Mouse (Mus musculus): ENCODE results near the gene Gm36028. TPM values are rescaled to one million over a fixed set of nuclear protein-coding genes. Genes with fewer than 3 reads are reported as not detected.

The Gm36028 gene
- polyA plus RNA-seq, 1 experiment from 2014 or later: 4.9 TPM

DNA sequence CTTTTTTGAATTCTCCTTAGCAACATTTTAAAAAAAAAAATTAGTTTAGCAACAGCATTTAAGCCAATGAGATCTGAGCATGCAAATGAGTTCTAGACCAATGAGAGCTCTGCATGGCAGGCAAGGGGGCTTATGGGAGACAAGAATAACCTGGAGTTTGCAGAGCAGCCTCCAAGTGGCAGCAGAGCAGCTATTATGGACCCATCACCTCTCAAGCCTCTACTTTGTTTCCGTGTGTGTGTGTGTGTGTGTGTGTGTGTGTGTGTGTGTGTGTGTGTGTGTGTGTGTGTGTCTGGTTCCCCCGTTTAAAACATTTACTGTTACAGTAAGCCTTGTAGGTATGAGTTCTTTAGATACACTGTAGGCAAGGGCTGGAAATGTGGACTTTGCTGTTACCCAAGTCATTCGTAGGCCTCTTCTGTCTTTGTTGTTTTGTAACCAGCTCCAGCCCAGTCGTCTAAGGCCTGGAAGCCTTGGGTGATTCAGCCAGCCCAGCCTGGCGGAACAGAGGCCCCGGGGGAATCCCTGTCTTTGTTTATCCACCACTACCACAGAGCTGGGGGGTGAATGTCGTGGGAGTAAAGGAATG is 46.5 kb downstream of the Gm36028 start:
- peak overlapping the region; percentile 51 to 83 for H3K27ac ChIP-seq (replicated peaks in 1 of 2; ENCODE audit: control insufficient read depth in 1 of 2, insufficient read depth in 1 of 2, low read depth in 2 of 2, low read length in 2 of 2)
- no peaks in the 10 kb centered on the region for H3K27me3 ChIP-seq (ENCODE audit: control insufficient read depth, insufficient read depth, low read length)
- no peak overlapping the region; the same call in 1 of the 2 replicates for H3K9ac ChIP-seq (ENCODE audit: low read length)
- H3K4me3 ChIP-seq (ENCODE audit: control insufficient read depth in 1 of 2, insufficient read depth in 1 of 2, low read depth in 1 of 2, low read length in 2 of 2): no peak overlapping the region
- peaks cover 16 to 33% of the 10 kb centered on the region in 2 experiments for H3K4me1 ChIP-seq (ENCODE audit: control insufficient read depth in 2 of 2, insufficient read depth in 2 of 2, low read length in 2 of 2)
- WGBS: 25% methylated on average over 7 of the region's 7 CpGs
- H3K36me3 ChIP-seq (ENCODE audit: control insufficient read depth, insufficient read depth, low read length): peaks cover 52% of the 10 kb centered on the region
- no peaks in the 10 kb centered on the region for H3K9me3 ChIP-seq (ENCODE audit: control insufficient read depth, low read length)
- H3K4me2 ChIP-seq (ENCODE audit: low read length): no peak overlapping the region
- ATAC-seq (ENCODE audit: insufficient number of reproducible peaks, insufficient read depth, low FRiP score, low read depth): peak; percentile 86

DNA sequence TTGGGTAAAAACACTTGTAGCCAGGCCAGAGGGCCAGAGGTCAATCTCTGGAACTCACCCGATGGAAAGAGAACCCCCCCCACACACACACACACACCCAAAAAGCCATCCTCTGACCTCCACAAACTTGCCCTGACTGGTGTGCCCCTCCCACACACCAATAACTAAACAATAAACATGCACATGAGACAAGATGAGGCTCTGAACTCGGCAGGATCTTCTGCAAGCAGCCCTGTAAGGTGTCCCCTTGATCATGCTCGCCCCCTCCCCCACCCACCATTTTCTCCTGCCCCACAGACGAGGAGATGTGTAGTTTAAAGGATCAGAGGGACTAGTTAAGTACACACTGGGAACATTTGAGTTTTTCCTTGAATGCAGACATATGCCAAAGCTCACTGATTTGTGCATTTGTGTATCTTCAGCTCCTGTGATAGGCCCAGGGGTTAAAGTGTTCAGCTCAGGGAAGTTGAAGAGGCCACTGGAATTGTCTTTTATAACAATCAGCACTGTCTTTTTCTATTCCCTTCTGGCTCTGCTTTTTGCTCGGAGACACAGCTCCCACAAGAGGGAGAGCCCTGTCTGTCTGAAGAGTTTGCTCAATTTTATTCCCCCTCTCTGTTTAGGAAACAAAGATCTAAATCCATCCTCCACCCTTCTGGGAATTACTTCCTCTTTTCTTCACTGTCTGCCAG is 47.1 kb downstream of the Gm36028 start:
- no peak for ATAC-seq (ENCODE audit: insufficient number of reproducible peaks, insufficient read depth, low FRiP score, low read depth)
- 50% methylated on average over 5 of the region's 5 CpGs for WGBS
- no peak overlapping the region for H3K4me2 ChIP-seq (ENCODE audit: low read length)
- H3K27ac ChIP-seq (replicated peaks in 1 of 2; ENCODE audit: control insufficient read depth in 1 of 2, insufficient read depth in 1 of 2, low read depth in 2 of 2, low read length in 2 of 2): peak overlapping the region; percentile 8 to 83; a peak in 3 of 4 replicates
- H3K4me1 ChIP-seq (ENCODE audit: control insufficient read depth in 2 of 2, insufficient read depth in 2 of 2, low read length in 2 of 2): peaks cover 22 to 40% of the 10 kb centered on the region in 2 experiments
- H3K27me3 ChIP-seq (ENCODE audit: control insufficient read depth, insufficient read depth, low read length): no peaks in the 10 kb centered on the region
- no peak overlapping the region for H3K4me3 ChIP-seq (ENCODE audit: control insufficient read depth in 1 of 2, insufficient read depth in 1 of 2, low read depth in 1 of 2, low read length in 2 of 2)
- no peaks in the 10 kb centered on the region for H3K9me3 ChIP-seq (ENCODE audit: control insufficient read depth, low read length)
- H3K36me3 ChIP-seq (ENCODE audit: control insufficient read depth, insufficient read depth, low read length): peaks cover 45% of the 10 kb centered on the region
- H3K9ac ChIP-seq (ENCODE audit: low read length): no peak overlapping the region

DNA sequence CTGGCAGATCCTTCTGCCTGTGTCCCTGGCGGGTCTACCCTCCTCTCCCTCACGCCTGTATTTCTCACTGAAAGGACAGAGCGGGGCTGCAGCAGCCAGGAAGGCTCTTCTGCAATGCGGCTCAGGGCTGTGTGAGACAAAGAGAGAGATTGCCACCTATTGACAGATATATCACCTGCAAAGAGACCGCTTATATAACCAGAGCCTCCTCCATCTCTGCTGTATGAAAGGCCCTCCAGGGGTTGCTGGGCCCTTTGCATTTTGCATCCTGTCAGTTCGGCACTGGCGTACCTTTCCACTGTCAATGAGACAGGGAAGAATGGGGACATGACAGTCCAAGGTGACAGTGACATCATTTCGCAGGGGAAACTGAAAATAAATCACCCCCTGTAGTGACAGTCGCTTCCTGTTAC is 48.5 kb downstream of the Gm36028 start:
- 23% methylated on average over 9 of the region's 9 CpGs for WGBS
- Histone ChIP-seq H3K9ac (ENCODE audit: low read length) (peak overlapping the region; percentile 60), H3K36me3 (ENCODE audit: control insufficient read depth, insufficient read depth, low read length) (peaks cover 39% of the 10 kb centered on the region), H3K27ac (replicated peaks in 1 of 2; ENCODE audit: control insufficient read depth in 1 of 2, insufficient read depth in 1 of 2, low read depth in 2 of 2, low read length in 2 of 2) (peak overlapping the region; percentile 83 to 88), H3K4me1 (ENCODE audit: control insufficient read depth in 2 of 2, insufficient read depth in 2 of 2, low read length in 2 of 2) (peaks cover 24 to 51% of the 10 kb centered on the region in 2 experiments), H3K27me3 (ENCODE audit: control insufficient read depth, insufficient read depth, low read length) (no peaks in the 10 kb centered on the region), H3K9me3 (ENCODE audit: control insufficient read depth, low read length) (no peaks in the 10 kb centered on the region), H3K4me3 (ENCODE audit: control insufficient read depth in 1 of 2, insufficient read depth in 1 of 2, low read depth in 1 of 2, low read length in 2 of 2) (no peak overlapping the region), H3K4me2 (ENCODE audit: low read length) (peak overlapping the region; percentile 22)
- ATAC-seq (ENCODE audit: insufficient number of reproducible peaks, insufficient read depth, low FRiP score, low read depth): no peak; the same call in 1 of the 2 replicates

DNA sequence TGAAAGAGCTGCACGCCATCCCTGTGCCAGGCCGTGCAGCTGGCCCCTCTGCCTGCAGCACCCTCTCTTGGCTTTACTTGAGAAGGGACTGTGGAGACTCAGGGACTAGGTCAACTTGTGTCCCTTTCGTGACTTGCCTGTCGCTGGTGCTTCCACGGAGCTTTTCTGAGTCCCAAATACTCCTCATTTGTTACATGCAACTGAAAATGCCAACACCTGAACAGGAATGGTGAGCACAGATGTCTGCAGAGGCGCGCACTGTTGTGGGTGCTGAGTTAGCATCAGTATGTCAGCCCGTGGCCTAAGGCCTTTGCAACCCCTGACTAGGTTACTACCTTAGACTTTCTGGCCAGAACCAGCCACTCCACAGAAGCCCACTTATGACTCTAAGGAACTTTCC is 49.1 kb downstream of the Gm36028 start:
- WGBS: 77% methylated on average over 8 of the region's 8 CpGs
- H3K4me1 ChIP-seq (ENCODE audit: control insufficient read depth in 2 of 2, insufficient read depth in 2 of 2, low read length in 2 of 2): peaks cover 24 to 56% of the 10 kb centered on the region in 2 experiments

GRCm38 (mm10) chr16:37809623-37809992 is 51.3 kb downstream of the Gm36028 start:
- H3K9ac ChIP-seq (ENCODE audit: low read length): peak overlapping the region; percentile 25
- peak overlapping the region; percentile 82 to 85 for H3K27ac ChIP-seq (replicated peaks in 1 of 2; ENCODE audit: control insufficient read depth in 1 of 2, insufficient read depth in 1 of 2, low read depth in 2 of 2, low read length in 2 of 2)
- H3K4me3 ChIP-seq (ENCODE audit: control insufficient read depth in 1 of 2, insufficient read depth in 1 of 2, low read depth in 1 of 2, low read length in 2 of 2): no peak overlapping the region
- no peaks in the 10 kb centered on the region for H3K27me3 ChIP-seq (ENCODE audit: control insufficient read depth, insufficient read depth, low read length)
- H3K9me3 ChIP-seq (ENCODE audit: control insufficient read depth, low read length): peaks cover 8% of the 10 kb centered on the region; the same call in 1 of the 2 replicates
- H3K4me2 ChIP-seq (ENCODE audit: low read length): peak overlapping the region; percentile 40
- peaks cover 25% of the 10 kb centered on the region for H3K36me3 ChIP-seq (ENCODE audit: control insufficient read depth, insufficient read depth, low read length)
- ATAC-seq (ENCODE audit: insufficient number of reproducible peaks, insufficient read depth, low FRiP score, low read depth): no peak
- 62% methylated on average over 6 of the region's 6 CpGs for WGBS
- H3K4me1 ChIP-seq (ENCODE audit: control insufficient read depth in 2 of 2, insufficient read depth in 2 of 2, low read length in 2 of 2): peaks cover 26 to 63% of the 10 kb centered on the region in 2 experiments

More for the DNA sequence above, 49.1 kb downstream of the Gm36028 start:
- no peaks in the 10 kb centered on the region for H3K9me3 ChIP-seq (ENCODE audit: control insufficient read depth, low read length)
- H3K4me3 ChIP-seq (ENCODE audit: control insufficient read depth in 1 of 2, insufficient read depth in 1 of 2, low read depth in 1 of 2, low read length in 2 of 2): no peak overlapping the region
- ATAC-seq (ENCODE audit: insufficient number of reproducible peaks, insufficient read depth, low FRiP score, low read depth): no peak
- H3K36me3 ChIP-seq (ENCODE audit: control insufficient read depth, insufficient read depth, low read length): peaks cover 39% of the 10 kb centered on the region
- H3K27ac ChIP-seq (replicated peaks in 1 of 2; ENCODE audit: control insufficient read depth in 1 of 2, insufficient read depth in 1 of 2, low read depth in 2 of 2, low read length in 2 of 2): peak overlapping the region; percentile 83 to 88
- no peaks in the 10 kb centered on the region for H3K27me3 ChIP-seq (ENCODE audit: control insufficient read depth, insufficient read depth, low read length)
- peak overlapping the region; percentile 22; the same call in 1 of the 2 replicates for H3K4me2 ChIP-seq (ENCODE audit: low read length)
- H3K9ac ChIP-seq (ENCODE audit: low read length): peak overlapping the region; percentile 60; the same call in 1 of the 2 replicates

GRCm38 (mm10) chr16:37808866-37809622 is 51.9 kb downstream of the Gm36028 start:
- H3K9ac ChIP-seq (ENCODE audit: low read length): peak overlapping the region; percentile 25
- ATAC-seq (ENCODE audit: insufficient number of reproducible peaks, insufficient read depth, low FRiP score, low read depth): no peak
- peaks cover 31% of the 10 kb centered on the region for H3K36me3 ChIP-seq (ENCODE audit: control insufficient read depth, insufficient read depth, low read length)
- no peaks in the 10 kb centered on the region for H3K27me3 ChIP-seq (ENCODE audit: control insufficient read depth, insufficient read depth, low read length)
- peaks cover 26 to 61% of the 10 kb centered on the region in 2 experiments for H3K4me1 ChIP-seq (ENCODE audit: control insufficient read depth in 2 of 2, insufficient read depth in 2 of 2, low read length in 2 of 2)
- H3K9me3 ChIP-seq (ENCODE audit: control insufficient read depth, low read length): peaks cover 8% of the 10 kb centered on the region; the same call in 1 of the 2 replicates
- H3K4me3 ChIP-seq (ENCODE audit: control insufficient read depth in 1 of 2, insufficient read depth in 1 of 2, low read depth in 1 of 2, low read length in 2 of 2): no peak overlapping the region
- H3K27ac ChIP-seq (replicated peaks in 1 of 2; ENCODE audit: control insufficient read depth in 1 of 2, insufficient read depth in 1 of 2, low read depth in 2 of 2, low read length in 2 of 2): peak overlapping the region; percentile 82 to 85
- H3K4me2 ChIP-seq (ENCODE audit: low read length): peak overlapping the region; percentile 40
- 31% methylated on average over 10 of the region's 10 CpGs for WGBS

DNA sequence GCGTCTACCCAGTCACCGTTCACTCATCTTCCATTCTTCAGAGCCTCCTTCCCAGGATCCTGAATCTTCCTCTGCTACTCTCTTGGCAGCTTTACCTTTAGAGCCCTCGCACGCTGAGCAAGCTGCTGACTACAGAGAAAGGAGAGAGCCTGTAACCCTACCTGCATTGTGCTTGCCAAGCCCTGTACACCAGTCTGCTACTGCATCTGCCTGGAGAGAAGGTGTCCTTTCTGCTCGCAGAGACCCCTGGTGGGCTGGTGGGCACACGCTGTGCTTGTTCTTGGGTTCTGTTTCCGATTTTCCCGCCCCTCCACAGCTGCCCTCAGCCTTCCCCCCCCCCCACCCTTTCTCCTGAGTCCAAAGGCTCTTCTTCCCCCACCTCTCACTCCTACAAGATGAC is 53.7 kb downstream of the Gm36028 start:
- Histone ChIP-seq H3K27ac (replicated peaks in 1 of 2; ENCODE audit: control insufficient read depth in 1 of 2, insufficient read depth in 1 of 2, low read depth in 2 of 2, low read length in 2 of 2) (no peak overlapping the region; a peak in 1 of 4 replicates), H3K4me3 (ENCODE audit: control insufficient read depth in 1 of 2, insufficient read depth in 1 of 2, low read depth in 1 of 2, low read length in 2 of 2) (no peak overlapping the region), H3K4me1 (ENCODE audit: control insufficient read depth in 2 of 2, insufficient read depth in 2 of 2, low read length in 2 of 2) (peaks cover 18 to 44% of the 10 kb centered on the region in 2 experiments), H3K9me3 (ENCODE audit: control insufficient read depth, low read length) (peaks cover 8% of the 10 kb centered on the region; the same call in 1 of the 2 replicates), H3K9ac (ENCODE audit: low read length) (no peak overlapping the region), H3K27me3 (ENCODE audit: control insufficient read depth, insufficient read depth, low read length) (no peaks in the 10 kb centered on the region), H3K4me2 (ENCODE audit: low read length) (no peak overlapping the region), H3K36me3 (ENCODE audit: control insufficient read depth, insufficient read depth, low read length) (peaks cover 49% of the 10 kb centered on the region)
- WGBS: 86% methylated on average over 8 of the region's 8 CpGs
- ATAC-seq (ENCODE audit: insufficient number of reproducible peaks, insufficient read depth, low FRiP score, low read depth): no peak

Data from heart, embryonic 14.5 days (tissue).